Mouse (Mus musculus) spleen, postnatal 36 days (tissue): Measurements from ENCODE around the gene Gm42372.
A peak's percentile ranks its signal among the peaks of the same experiment; 100 is the strongest.

Experiments
- DNase-seq, 2 experiments: peaks; one replicate each; pipeline ENCODE4 v3.0.0; 2022; ENCODE audit warnings: low spot score in 2 of 2, mixed read lengths in 1 of 2

The Gm42372 gene

GRCm38 (mm10) chr7:16959539-16960187, 23.2 kb upstream of the Gm42372 start, which contains the start of gene Pnmal1:
TSS of gene Pnmal1 (plus strand) at chr7:16959679.
- DNase-seq, result no peak

- no peak for DNase-seq
These were observed 21.2 kb upstream of the Gm42372 start for GRCm38 (mm10) chr7:16961678-16962077.

DNA sequence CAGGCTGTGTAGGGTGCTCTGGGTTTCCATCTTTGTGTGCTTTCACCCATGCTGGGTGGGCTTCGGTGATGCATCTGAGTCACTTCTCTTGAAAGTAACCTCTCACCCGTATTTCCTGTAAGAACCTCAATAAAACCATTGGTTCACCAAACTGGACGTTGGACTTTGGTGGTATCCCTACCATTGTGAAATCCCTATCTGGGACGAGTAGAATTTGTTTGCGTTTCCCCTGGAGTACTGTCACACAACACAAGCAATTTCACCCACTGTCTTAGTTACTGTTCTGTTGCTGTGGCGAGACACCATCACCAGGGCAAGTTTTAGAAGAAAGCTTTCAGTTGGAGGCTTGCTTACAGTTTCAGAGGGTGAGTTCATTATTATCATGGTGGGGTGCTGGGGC, 14.5 kb upstream of the Gm42372 start:
- DNase-seq, result no peak

- DNase-seq, result no peak
These were observed 11.7 kb upstream of the Gm42372 start for GRCm38 (mm10) chr7:16971160-16971559.

GRCm38 (mm10) chr7:16974018-16974417, 8.9 kb upstream of the Gm42372 start:
- DNase-seq, result no peak

GRCm38 (mm10) chr7:16976298-16976697, 6.6 kb upstream of the Gm42372 start:
- no peak for DNase-seq

- peak in 1 of 2 experiments; percentile 18 for DNase-seq
These were observed 4.7 kb upstream of the Gm42372 start for GRCm38 (mm10) chr7:16978173-16978572.

DNA sequence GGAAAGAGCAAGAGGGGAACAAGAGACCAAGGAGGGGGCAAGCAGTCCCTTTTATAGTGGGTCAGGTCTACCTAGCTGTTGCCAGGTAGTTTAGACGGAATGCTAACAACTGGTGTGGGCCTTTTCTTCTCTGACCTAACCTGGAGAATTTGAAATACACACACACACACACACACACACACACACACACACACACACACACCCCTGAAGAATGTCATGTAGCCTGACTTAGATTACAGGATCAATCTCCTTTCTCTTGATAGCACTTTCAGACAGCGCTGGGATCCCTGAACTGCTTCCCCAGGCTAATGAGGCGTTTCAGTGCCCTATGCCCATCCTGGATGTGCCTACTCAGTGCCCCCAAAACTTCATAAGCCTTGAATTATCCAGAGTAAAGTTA, 4.3 kb upstream of the Gm42372 start:
- DNase-seq, result no peak

- DNase-seq, result peak; percentile 50 to 53
These were observed 2.5 kb upstream of the Gm42372 start for GRCm38 (mm10) chr7:16980348-16980747.

DNA sequence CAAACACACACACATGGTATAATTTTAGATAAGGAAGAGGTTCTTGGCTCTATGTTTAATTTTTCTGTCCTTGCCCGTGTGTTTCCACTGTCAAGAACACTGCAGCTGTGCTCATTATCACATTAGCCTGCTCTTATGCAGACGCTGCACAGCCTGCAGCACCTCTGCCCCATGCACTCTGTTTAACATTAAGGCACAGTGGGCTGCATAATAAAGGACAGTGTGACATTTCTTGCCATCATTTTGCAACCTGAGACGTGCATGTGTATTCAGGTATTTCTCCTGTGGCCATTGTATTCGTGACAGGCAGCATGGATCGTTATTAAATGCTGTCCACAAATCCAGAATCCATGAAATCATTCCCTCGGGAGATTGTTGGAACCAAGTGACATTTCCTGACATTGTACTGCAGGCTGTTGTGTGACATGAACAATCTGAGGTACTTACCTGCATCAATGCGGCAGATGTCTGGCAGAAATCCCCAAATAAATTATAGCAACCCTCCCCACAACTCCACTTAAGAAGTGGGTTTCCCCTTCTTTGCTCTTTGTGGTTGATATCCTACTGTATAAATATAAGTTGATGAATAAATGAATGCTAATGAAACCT, 4.8 kb downstream of the Gm42372 start:
- DNase-seq, result no peak

DNA sequence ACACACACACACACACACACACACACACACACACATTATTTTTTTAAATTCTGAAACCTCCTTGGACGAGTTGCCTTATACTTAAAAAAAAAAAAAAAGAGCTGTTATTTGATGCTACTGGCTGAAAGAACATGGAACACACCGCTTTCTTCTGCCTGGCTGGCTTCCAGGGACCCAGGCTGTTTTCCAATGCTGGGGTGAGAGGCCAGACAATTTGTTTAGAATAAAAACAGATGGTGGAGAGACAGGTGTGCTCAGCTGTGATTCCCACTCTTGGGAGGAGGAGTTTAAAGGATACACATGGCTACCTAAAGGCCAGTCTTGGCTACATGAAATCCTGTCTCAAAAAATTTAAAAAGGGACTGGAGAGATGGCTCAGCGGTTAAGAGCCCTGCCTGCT, 5.5 kb downstream of the Gm42372 start:
- no peak for DNase-seq

DNA sequence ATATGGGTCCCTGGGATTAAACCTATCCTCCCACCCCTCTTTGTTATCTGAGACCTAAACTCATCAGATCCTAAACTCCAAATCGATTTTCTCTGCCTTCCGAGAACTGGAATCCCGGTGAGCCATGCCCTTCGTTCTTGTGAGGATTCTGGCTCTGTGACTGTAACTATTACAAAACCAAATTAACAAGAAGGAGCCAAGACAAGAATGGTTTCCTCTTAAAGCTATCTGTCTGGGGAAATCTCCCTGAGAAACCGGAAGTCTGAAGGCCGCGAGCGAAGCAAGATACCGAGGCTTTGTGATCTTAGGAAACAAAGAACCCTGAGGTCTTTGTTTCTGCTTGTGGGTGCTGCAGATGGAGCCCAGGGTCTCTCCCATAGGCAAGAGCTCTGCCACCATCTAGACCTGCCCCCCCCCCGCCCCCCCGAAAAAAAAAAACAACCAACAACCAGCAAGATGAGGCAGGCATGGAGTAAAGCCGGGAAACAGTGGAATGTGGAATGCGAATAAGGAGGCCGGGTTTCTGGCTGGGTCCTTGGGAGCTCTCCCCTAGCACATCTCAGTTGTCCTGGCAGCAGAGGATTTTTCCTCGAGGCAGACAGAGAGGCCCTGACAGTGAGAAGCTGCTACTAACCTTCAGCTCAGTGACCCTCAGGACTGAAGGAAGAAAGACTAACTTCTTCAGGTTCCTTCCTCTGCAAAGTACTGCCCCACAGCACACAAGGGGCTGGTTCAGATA, 7.3 kb downstream of the Gm42372 start:
- DNase-seq, result no peak

DNA sequence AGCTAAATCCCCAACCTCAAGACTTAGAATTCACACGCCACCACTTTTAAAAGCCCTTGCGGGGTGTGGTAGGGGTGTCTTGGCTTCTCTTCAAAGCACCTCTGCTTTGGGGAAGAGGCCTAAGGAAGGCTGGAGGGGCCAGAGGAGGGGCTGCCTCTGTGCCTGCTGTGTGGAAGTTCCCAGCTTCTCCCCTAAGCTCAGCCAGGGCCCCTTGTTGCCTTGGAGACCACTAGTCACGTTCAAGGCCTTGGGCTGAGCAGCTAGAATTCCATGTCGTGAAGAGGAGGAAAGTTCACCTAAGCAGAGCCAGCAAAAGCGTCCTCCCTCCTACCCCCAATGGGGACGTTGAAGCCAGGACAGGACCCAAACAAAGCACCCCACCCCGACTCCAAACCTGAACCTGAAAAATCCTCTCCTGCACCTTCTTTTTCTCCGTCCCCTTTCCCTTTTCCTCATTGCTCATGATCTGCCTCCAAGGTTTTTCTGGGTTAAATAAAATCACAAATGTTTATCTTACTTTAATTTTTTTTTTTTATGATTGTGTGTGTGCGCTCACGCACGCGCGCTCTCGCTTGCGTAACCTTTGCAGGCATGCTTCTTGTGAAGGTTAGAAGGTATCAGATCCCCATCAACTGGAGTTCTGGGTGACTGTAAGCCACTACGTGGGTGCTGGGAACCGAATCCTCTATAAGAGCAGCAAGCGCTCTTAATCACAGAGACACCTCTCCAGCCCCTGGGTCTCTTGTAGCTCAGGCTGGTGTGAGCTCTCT, 9.0 kb downstream of the Gm42372 start:
- DNase-seq, result no peak

- DNase-seq, result no peak
These were observed 9.5 kb downstream of the Gm42372 start, which contains the start of gene Ccdc8 for GRCm38 (mm10) chr7:16992451-16992807. TSS of gene Ccdc8 (plus strand) at chr7:16992708.

DNA sequence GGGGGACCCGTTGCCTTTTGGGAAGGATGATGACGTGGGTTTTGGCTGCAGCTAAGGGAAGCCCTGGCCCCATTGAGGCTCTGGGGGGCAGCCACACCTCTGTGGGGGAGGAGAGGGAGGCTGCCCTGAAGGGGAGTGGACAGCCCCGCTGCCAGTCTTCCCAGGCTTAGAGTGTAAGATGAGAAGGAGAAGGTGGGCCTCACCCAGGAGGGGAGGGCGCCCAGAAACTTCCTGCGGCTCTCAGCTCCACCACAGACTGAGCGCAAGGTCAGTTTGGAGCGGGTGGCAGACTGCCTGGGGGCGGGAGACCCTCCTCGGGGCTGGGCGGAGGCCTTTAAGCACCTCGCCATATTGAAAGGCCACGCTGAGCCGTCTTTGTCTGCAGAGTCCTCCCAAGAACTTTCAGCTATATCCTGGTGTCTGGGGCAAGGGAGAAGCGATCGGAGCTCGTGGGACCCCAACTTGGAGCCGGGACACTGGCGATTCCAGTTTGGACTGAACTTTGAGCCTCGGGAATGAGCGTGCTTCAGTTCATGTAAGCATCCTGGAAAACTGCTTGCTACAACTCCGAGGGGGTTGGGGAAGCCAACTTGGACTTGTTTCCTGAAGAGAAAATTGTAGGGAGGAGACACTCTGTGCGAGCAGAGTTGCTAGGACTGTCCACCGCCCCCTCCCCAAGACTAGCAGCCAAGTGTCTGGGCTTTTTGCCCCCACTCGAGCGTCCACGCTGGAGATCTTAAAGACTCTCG, 10.9 kb downstream of the Gm42372 start:
- DNase-seq, result peak in 1 of 2 experiments; percentile 15

GRCm38 (mm10) chr7:16994400-16994799, 11.5 kb downstream of the Gm42372 start:
- no peak for DNase-seq

DNA sequence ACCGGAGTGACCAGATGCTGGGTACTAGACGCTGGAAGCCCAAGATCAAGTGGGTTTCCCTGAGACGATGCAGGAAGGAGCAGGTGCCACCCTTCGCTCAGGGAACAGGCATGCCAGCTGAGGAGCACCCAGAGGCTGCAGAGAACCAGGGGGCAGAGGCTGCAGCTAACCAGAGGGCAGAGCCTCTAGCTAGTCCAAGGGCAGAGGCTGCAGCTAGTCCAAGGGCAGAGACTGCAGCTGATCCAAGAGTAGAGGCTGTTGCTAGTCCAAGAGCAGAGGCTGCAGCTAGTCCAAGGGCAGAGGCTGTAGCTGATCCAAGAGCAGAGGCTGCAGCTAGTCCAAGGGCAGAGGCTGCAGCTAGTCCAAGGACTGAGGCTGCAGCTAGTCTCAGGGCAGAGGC, 12.5 kb downstream of the Gm42372 start:
- no peak for DNase-seq

GRCm38 (mm10) chr7:16999233-16999632, 16.3 kb downstream of the Gm42372 start:
- DNase-seq, result no peak

DNA sequence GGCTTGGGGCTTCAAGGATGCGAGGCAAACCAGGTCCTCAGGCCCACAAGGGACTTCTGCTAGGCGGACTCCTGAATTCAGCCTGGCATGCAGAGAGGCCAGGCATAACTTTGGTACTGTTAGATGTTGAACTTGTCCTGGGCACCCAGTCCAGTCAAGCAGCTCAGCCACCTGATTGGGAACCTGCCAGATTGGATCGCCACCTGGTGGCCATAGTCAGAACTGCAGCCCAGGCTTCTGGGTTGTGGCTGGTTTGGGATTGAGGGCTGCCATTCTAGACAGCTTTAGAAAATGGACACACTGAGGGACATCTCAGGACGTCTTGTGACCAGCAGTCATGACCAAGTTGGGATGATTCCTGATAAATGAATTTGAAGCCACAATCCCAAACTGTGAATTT, 16.8 kb downstream of the Gm42372 start:
- peak; percentile 67 to 69 for DNase-seq

GRCm38 (mm10) chr7:17002375-17003195, 19.7 kb downstream of the Gm42372 start:
- peak; percentile 68 to 71 for DNase-seq
